Mouse (Mus musculus) CH12.LX (cell line): ENCODE measurements around the gene Olfr153. TPM values are rescaled to one million over a fixed set of nuclear protein-coding genes. Genes with fewer than 3 reads are reported as not detected.
"Not testable (repeated sequence)": the region's sequence is repeated elsewhere in the genome, so short reads cannot be mapped to it uniquely, and the experiment has no call there.

Experiments
- DNase-seq: peaks from one replicate; pipeline ENCODE4 v3.0.0-alpha.2; 2013; ENCODE audit errors: extremely low read depth
- H3K27ac ChIP-seq: 2 replicates; pipeline ENCODE4 v1.5.1; 2012; ENCODE audit warnings: low read depth, mild to moderate bottlenecking, control low read depth, moderate library complexity; ENCODE audit not compliant: insufficient read depth
- H3K27me3 ChIP-seq: replicated peaks from 2 replicates; pipeline ENCODE3; 2012; ENCODE audit warnings: inconsistent platforms
- H3K36me3 ChIP-seq, 2 experiments: replicated peaks in 1 of 2; 2 replicates each; pipeline versions ENCODE3 to v1.6.1; 2012; ENCODE audit warnings: inconsistent platforms in 1 of 2, low read length in 1 of 2, mild to moderate bottlenecking in 1 of 2, mixed read lengths in 1 of 2, moderate library complexity in 1 of 2; ENCODE audit not compliant: control insufficient read depth in 1 of 2, insufficient read depth in 1 of 2
- H3K4me1 ChIP-seq, 2 experiments: 2 replicates each; pipeline ENCODE4 v1.6.1; 2012; ENCODE audit warnings: inconsistent platforms in 1 of 2, moderate library complexity in 1 of 2; ENCODE audit not compliant: insufficient read depth in 2 of 2, control insufficient read depth in 1 of 2
- H3K4me2 ChIP-seq: 2 replicates; pipeline ENCODE4 v1.6.1; 2012; ENCODE audit warnings: low read depth, mild to moderate bottlenecking, control low read depth; ENCODE audit not compliant: poor library complexity, insufficient read depth, severe bottlenecking
- H3K4me3 ChIP-seq, 3 experiments: fragments of 150-350 bp in 1 of 3; sonication (generic) in 1 of 3; replicated peaks in 1 of 3; 2 replicates each; pipeline versions ENCODE3 to v1.5.1; 2011 to 2012; ENCODE audit warnings: low read depth in 2 of 3, low read length in 2 of 3, mild to moderate bottlenecking in 2 of 3, moderate library complexity in 2 of 3, control low read depth in 1 of 3, improper control_type of control experiment in 1 of 3, inconsistent platforms in 1 of 3, mixed read lengths in 1 of 3; ENCODE audit not compliant: poor library complexity in 1 of 3
- H3K79me2 ChIP-seq: replicated peaks from 2 replicates; pipeline ENCODE4 v1.6.1; 2012; ENCODE audit warnings: mild to moderate bottlenecking, moderate library complexity; ENCODE audit not compliant: control insufficient read depth, poor library complexity, insufficient read depth, severe bottlenecking; ENCODE audit errors: extremely low read depth
- H3K9ac ChIP-seq: 2 replicates; pipeline ENCODE4 v1.6.1; 2012; ENCODE audit warnings: low read depth, mild to moderate bottlenecking, control low read depth, moderate library complexity; ENCODE audit not compliant: insufficient read depth
- H3K9me3 ChIP-seq: replicated peaks from 2 replicates; pipeline ENCODE3; 2012; ENCODE audit warnings: low read length, inconsistent platforms, mixed read lengths
- CHD1 ChIP-seq: IDR thresholded peaks from 2 replicates; pipeline ENCODE4 v1.6.1; 2012; ENCODE audit warnings: low read depth, low read length, improper control_type of control experiment, inconsistent platforms
- ETS1 ChIP-seq: conservative IDR thresholded peaks from 2 replicates; pipeline ENCODE4 v1.6.1; 2012; ENCODE audit warnings: low read depth, mild to moderate bottlenecking, inconsistent platforms, low read length, improper control_type of control experiment, moderate library complexity
- GABPA ChIP-seq: IDR thresholded peaks from 2 replicates; pipeline ENCODE4 v1.6.1; 2012; ENCODE audit warnings: low read depth, low read length, improper control_type of control experiment, inconsistent platforms; ENCODE audit not compliant: insufficient replicate concordance
- HCFC1 ChIP-seq: IDR thresholded peaks from 2 replicates; pipeline ENCODE4 v1.6.1; 2012; ENCODE audit warnings: low read depth, mild to moderate bottlenecking, inconsistent platforms, low read length, improper control_type of control experiment
- IRF4 ChIP-seq: IDR thresholded peaks from 2 replicates; pipeline ENCODE4 v1.6.1; 2014; ENCODE audit warnings: low read depth, mild to moderate bottlenecking, inconsistent platforms, low read length, improper control_type of control experiment
- MAX ChIP-seq: IDR thresholded peaks from 2 replicates; pipeline ENCODE4 v1.6.1; 2011; ENCODE audit warnings: low read length, improper control_type of control experiment
- MAZ ChIP-seq: IDR thresholded peaks from 2 replicates; pipeline ENCODE4 v1.6.1; 2012; ENCODE audit warnings: low read depth, mild to moderate bottlenecking, inconsistent platforms, low read length, improper control_type of control experiment, moderate library complexity
- MEF2A ChIP-seq: IDR thresholded peaks from 2 replicates; pipeline ENCODE4 v1.6.1; 2014; ENCODE audit warnings: low read depth, mild to moderate bottlenecking, inconsistent platforms, low read length, improper control_type of control experiment, borderline replicate concordance
- MYC ChIP-seq: IDR thresholded peaks from 2 replicates; pipeline ENCODE4 v1.6.1; 2011; ENCODE audit warnings: low read depth, mild to moderate bottlenecking, improper control_type of control experiment, low read length
- NELFE ChIP-seq: IDR thresholded peaks from 2 replicates; pipeline ENCODE4 v1.6.1; 2011; ENCODE audit warnings: low read depth, low read length, improper control_type of control experiment
- NRF1 ChIP-seq: IDR thresholded peaks from 2 replicates; pipeline ENCODE4 v1.6.1; 2014; ENCODE audit warnings: low read depth, mild to moderate bottlenecking, inconsistent platforms, low read length, improper control_type of control experiment, moderate library complexity
- POLR2A ChIP-seq: IDR thresholded peaks from 2 replicates; pipeline ENCODE4 v1.6.1; 2011; ENCODE audit warnings: low read depth, mild to moderate bottlenecking, improper control_type of control experiment, low read length
- SIN3A ChIP-seq: IDR thresholded peaks from 2 replicates; pipeline ENCODE4 v1.6.1; 2012; ENCODE audit warnings: low read length, improper control_type of control experiment, inconsistent platforms
- TBP ChIP-seq: conservative IDR thresholded peaks from 2 replicates; pipeline ENCODE4 v1.6.1; 2011; ENCODE audit warnings: low read depth, low read length, improper control_type of control experiment
- ZMIZ1 ChIP-seq: IDR thresholded peaks from 2 replicates; pipeline ENCODE4 v1.6.1; 2012; ENCODE audit warnings: low read depth, mild to moderate bottlenecking, inconsistent platforms, low read length, improper control_type of control experiment
- ZNF384 ChIP-seq: IDR thresholded peaks from 2 replicates; pipeline ENCODE4 v1.6.1; 2012; ENCODE audit warnings: low read depth, low read length, improper control_type of control experiment, inconsistent platforms
- dilution Hi-C: fragments of 300-500 bp; cut with MboI; formaldehyde crosslinking; loops from 2 replicates; pipeline ENCODE4 v1.14.3; 2020; ENCODE audit warnings: low sequenced_read_pairs; ENCODE audit not compliant: extremely low pct_unique_long_range_greater_than_20kb, extremely low pct_ligation_motif_present
- in situ Hi-C: fragments of 300-500 bp; cut with MboI; formaldehyde crosslinking; loops from 3 replicates; pipeline ENCODE4 v1.14.3; 2019; ENCODE audit warnings: low sequenced_read_pairs, low pct_ligation_motif_present, low pct_unique_long_range_greater_than_20kb, mixed read lengths
- polyA plus RNA-seq: library from polyadenylated mRNA; unstranded; fragments of >175 nt; gene quantifications from 2 replicates; pipeline ENCODE4 v1.2.1, GENCODE M21; 2012; ENCODE audit warnings: low read depth; ENCODE audit not compliant: insufficient read length
- total RNA-seq, 2 experiments: library from RNA; depleted of rRNA; stranded (reverse); fragments of 300-350 nt in 1 of 2; fragments of >200 nt in 1 of 2; gene quantifications; 2 replicates each; pipeline ENCODE4 v1.2.3; 2012 to 2014

Olfr153 gene
- not detected in 2 replicates for total RNA-seq (2012; rRNA removed)
- total RNA-seq (2014; rRNA removed): not detected in 2 replicates
- not detected in 2 replicates for polyA plus RNA-seq

DNA sequence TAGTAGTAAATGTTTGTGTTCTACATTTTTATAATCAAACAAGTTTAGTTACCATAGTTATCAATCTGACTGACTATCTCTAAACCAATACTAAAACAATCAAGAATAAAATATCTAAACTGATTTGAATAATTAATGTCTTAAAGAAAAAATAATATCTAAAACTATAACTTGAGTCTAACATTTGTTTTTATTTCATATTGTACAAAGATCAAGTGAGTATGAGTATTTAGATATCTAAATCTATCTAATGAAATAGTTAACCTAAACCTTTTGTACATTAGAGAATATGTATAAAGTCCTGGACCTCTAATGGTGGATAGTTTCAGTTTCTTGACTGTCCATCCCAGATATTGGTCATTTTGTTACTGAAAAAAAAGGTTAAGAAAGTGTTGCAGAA, at the start of gene Olfr153:
Gene Olfr153 (plus strand): TSS at position 301 of the 400 bp plus-strand sequence.
- in situ Hi-C loops: no loop called here
- no peak within 1 kb of the TSS for H3K9ac ChIP-seq
- H3K4me3 ChIP-seq: no peak within 1 kb of the TSS
- no peak within 1 kb of the TSS for H3K4me2 ChIP-seq
- TF ChIP-seq MEF2A (no peak), MAZ (no peak), GABPA (no peak), CHD1 (no peak), NRF1 (no peak), IRF4 (no peak), MAX (no peak)
- H3K9me3 ChIP-seq: peaks cover 11% of the 10 kb centered on the region
- no peak within 1 kb of the TSS for H3K27ac ChIP-seq
- no peaks in the 10 kb centered on the region for H3K4me1 ChIP-seq
- no peaks in the 10 kb centered on the region for H3K79me2 ChIP-seq
- no peaks in the 10 kb centered on the region for H3K36me3 ChIP-seq
- dilution Hi-C loops: no loop called here
- no peaks in the 10 kb centered on the region for H3K27me3 ChIP-seq
- DNase-seq: no peak

DNA sequence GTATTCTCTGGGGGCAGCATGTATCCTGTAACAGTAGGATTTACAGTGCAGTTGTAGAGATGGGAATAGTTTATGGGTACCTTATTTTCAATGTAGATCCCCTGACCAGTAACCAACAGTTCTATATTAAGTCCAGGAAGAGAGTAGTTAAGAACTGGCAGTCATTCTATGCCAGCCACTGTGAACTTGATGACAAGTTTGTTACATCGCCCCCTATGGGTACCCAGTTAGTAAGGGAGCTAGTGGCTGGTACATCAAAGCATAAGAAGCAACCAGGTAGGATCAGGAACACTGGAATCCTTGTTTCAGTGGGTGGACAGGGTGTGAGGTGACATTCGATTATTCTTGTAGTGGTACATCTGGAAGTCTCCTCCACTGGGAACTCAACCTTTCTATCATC, 49.3 kb upstream of the Olfr153 start:
- in situ Hi-C loops: no loop called here
- Histone ChIP-seq H3K9me3 (peaks cover 69% of the 10 kb centered on the region), H3K27ac (no peak overlapping the region), H3K4me3 (no peak overlapping the region), H3K79me2 (no peaks in the 10 kb centered on the region), H3K27me3 (no peaks in the 10 kb centered on the region), H3K9ac (no peak overlapping the region), H3K36me3 (no peaks in the 10 kb centered on the region), H3K4me2 (no peak overlapping the region), H3K4me1 (no peaks in the 10 kb centered on the region)
- TF ChIP-seq POLR2A (no peak), TBP (no peak), MAX (no peak), ZNF384 (no peak), HCFC1 (no peak), ETS1 (no peak), NELFE (no peak), SIN3A (no peak), MYC (no peak), ZMIZ1 (no peak)
- dilution Hi-C loops: no loop called here
- no peak for DNase-seq

DNA sequence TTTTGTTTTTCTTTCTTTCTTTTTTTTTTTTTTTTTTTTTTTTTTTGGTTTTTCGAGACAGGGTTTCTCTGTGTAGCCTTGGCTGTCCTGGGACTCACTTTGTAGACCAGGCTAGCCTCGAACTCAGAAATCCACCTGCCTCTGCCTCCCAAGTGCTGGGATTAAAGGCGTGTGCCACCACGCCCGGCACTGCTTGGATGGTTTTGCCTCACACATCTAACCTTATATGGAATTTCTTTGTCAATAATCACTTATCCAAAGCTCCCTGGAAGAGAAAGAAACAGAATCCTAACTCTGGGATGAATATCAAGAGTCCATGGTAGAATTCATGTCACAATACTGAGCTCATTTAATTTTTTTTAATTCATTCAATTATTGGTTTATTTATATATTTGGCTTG, 34.6 kb upstream of the Olfr153 start, which contains the start of gene Pramel7:
Gene Pramel7 (minus strand): TSS at position 101 of the 400 bp plus-strand sequence.
- DNase-seq, H3K27me3 ChIP-seq, H3K4me2 ChIP-seq, dilution Hi-C loops, H3K27ac ChIP-seq, H3K79me2 ChIP-seq, H3K4me1 ChIP-seq, in situ Hi-C loops, H3K4me3 ChIP-seq, H3K36me3 ChIP-seq, H3K9ac ChIP-seq: not testable (repeated sequence)
- H3K9me3 ChIP-seq: peaks cover 29% of the 10 kb centered on the region
